Mouse (Mus musculus) thymus, adult 2 months (tissue): Measurements from ENCODE around the gene Oser1.

Experiments
- CTCF ChIP-seq: fragments of 200-500 bp; IDR thresholded peaks from 2 replicates; pipeline ENCODE4 v1.5.1; 2012; ENCODE audit warnings: mild to moderate bottlenecking, control low read depth, low read length, moderate library complexity, borderline replicate concordance; ENCODE audit not compliant: control insufficient read depth, poor library complexity, insufficient read depth; ENCODE audit errors: extremely low read depth
- POLR2A ChIP-seq: fragments of 200-500 bp; IDR thresholded peaks from 2 replicates; pipeline ENCODE4 v1.6.1; 2012; ENCODE audit warnings: mild to moderate bottlenecking, low read length, control low read depth, moderate library complexity; ENCODE audit not compliant: control insufficient read depth, poor library complexity, insufficient read depth; ENCODE audit errors: extremely low read depth

DNA sequence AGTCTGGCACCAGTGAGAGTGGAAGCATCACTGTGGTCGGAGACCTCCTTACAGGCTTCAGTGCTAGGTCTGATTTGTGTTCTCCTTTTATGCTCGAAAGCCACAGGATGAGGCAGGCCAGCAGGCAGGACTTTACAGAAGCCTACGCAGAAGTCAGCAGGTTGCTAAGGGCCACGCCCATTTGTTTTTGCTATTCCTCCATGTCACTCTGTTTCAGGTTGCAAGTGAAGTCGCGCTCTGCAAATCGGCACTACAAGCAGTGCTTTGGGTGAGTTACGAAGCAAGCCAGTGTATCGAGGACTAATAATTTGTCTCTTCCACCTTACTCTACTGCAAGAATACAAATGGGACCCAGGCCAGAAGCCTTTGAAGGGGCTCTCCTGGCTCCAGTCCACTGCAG lies 6.8 kb upstream of the Oser1 start:
- TF ChIP-seq POLR2A (no peak), CTCF (no peak)
